Mouse (Mus musculus) retina, postnatal 7 days (tissue): Measurements from ENCODE around the gene Kiss1r.
"Not testable (repeated sequence)": the region's sequence is repeated elsewhere in the genome, so short reads cannot be mapped to it uniquely, and the experiment has no call there.

Experiments used
- DNase-seq: peaks from one replicate; pipeline ENCODE4 v3.0.0-alpha.2; 2012; ENCODE audit warnings: low read depth, low spot score

The Kiss1r gene

DNA sequence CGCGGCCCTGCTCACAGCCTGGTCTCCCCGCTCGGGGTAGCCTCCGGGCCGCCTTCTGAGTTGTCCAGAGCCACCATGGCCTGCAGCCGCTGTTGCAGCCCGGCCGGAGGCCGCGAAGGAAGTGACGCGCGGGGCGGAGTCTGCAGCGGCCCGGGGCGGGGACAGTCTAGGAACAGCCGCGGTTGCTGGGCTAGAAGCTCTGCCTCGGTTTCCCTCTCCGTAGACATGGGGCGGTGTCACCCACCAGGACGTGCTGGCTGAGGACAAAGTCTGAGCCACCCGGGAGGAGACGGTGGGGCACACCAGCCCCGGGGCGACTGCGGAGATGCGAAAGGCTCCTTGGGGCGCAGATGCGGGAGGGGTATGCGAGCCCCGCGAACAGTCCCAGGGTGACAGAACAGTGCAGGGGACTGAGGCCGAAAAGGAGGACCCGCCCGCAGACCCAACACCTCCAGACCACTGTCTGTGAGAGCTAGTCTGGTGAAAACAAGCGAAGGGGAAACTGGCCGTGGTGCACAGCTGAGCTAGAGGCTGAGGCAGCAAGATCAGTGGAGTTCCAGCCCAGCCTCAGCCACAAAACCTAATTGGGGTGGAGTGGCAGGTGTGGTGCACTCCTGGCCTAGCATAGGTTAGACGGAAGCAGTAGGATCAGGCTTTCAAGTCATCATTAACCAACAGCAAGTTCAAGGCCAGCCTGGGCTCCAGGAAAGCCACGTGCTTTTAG lies at the start of gene Kiss1r:
Gene Kiss1r, plus strand, starts transcription at position 164 of the 724 bp plus-strand sequence.
- DNase-seq = no peak

- DNase-seq = no peak
Measured at GRCm38 (mm10) chr10:79871845-79872244, 44.9 kb upstream of the Kiss1r start.

- DNase-seq = no peak
Measured at GRCm38 (mm10) chr10:79872862-79873261, 43.9 kb upstream of the Kiss1r start.

DNA sequence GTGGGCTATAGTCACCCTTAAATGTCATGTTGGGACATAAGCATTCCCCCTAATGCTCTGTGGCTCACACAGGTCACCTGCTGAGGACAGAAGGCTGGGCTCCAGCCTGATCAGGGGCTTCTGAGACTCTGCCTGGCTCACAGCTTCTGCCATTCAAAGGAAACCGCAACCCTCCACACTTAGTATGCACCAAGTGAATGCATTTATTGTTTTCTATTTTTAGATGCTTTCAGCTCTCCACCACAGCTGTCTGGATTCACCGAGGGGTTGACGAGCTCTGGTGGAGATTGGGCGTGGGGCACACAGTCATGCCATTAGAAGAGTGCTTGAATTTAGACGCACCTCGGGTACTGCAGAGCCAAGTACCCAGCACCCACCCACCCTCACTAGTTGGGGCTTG lies 43.5 kb upstream of the Kiss1r start:
- DNase-seq = no peak

DNA sequence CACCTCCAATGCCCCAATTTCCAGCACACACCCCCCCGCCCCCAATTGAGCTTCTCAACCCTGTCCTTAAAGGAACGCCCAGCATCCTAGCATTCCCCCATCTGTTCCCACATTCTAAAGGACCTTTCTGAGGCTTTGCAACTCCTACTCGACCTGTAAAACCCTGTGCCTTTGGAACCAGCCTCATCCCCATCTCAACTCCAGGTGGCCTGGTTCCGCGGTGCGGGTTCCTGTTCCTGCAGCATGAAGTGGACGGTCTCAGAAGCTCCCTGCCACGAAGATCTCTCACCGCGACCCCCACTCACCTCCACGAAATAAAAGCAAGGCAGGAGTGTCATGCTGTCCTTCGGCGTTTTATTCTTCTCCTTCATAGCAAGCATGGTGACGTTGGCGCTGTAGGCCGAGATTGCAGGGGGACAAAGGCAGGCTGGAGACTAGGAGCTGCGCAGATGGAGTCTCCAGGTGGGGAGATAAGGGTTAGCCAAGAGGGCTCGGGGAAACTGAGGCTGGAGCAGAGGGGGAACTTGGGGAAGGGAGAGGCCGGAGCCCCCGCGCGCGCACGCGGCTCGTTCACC lies 43.0 kb upstream of the Kiss1r start:
- no peak for DNase-seq

DNA sequence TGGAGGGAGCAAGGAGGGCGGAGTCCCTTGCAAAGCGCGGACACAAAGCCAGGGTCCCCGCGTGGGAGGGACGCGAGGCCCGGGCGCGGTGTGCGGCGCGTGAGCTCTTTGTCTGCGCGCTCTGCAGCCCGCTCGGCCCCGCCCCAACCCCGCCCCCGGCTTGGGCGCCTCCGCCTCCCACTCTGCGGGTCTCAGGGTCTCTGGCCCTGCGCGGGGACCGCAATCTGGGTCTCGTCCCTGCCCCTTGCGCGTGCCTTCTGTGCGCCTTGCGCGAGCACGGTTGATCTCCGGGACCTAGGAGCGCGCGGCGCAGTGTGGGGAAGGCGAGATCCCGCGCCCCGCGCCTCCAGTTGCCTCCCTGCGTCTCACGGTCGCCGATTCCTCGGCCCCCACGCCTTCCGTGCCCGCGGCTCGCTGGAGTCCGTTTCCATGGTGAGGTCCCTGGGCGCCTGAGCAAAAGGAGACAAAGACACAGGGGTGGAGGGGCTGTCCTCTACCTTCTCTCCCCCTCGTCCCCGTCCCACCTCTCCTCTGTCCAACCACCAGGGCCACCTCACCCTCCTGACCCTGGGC lies 42.4 kb upstream of the Kiss1r start, which contains the start of the genes Prtn3 and Plppr3:
Gene Prtn3, plus strand, starts transcription at position 187 of the 573 bp plus-strand sequence.
Gene Plppr3, minus strand, starts transcription at position 345 of the 573 bp plus-strand sequence.
- peak; percentile 67 for DNase-seq

- DNase-seq = no peak
Measured at GRCm38 (mm10) chr10:79877174-79877573, 39.6 kb upstream of the Kiss1r start.

DNA sequence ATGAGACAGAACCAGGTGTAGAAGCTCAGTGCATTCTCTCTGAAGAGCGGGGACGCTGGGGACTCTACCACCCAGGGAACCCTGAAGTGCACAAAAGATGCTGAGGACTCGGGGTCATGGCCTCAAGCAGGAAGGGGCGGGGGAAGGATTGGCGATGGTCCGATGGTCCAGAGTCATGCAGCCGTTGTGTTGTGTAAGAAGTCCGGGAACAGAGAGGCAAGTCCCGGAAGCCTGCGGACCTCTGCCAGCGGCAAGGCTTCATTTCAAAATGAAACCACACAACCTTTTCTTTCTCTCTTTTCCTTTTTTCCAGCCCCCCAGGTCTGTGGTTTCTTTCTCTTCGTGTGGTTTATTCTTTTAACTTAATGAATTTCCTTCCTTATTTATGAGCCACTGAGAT lies 39.0 kb upstream of the Kiss1r start:
- no peak for DNase-seq

- DNase-seq = no peak
Measured at GRCm38 (mm10) chr10:79879527-79879926, 37.2 kb upstream of the Kiss1r start.

- no peak for DNase-seq
Measured at GRCm38 (mm10) chr10:79880721-79881120, 36.0 kb upstream of the Kiss1r start.

GRCm38 (mm10) chr10:79881981-79882380 lies 34.8 kb upstream of the Kiss1r start:
- no peak for DNase-seq

GRCm38 (mm10) chr10:79883297-79884084 lies 33.3 kb upstream of the Kiss1r start:
- peak; percentile 70 for DNase-seq

DNA sequence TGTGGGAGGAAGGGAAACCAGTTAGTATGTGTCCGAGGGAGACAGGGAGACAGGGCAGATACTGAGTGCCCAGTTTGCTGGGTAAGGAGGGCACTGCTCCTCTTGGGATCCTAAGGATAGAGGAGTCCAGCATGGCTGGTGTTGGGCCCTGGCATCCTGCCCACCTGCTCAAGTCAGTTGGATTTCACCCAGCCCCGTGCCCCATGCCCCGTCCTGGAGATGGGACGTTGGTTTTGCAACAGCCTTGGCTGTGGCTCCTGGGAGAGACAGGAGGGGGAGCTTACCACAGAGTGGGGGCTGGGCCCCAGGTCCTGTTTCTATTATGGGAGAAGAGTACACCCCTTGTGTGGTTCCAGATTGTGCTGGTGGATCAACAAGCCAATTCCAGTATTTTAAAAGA lies 32.3 kb upstream of the Kiss1r start:
- DNase-seq = no peak

DNA sequence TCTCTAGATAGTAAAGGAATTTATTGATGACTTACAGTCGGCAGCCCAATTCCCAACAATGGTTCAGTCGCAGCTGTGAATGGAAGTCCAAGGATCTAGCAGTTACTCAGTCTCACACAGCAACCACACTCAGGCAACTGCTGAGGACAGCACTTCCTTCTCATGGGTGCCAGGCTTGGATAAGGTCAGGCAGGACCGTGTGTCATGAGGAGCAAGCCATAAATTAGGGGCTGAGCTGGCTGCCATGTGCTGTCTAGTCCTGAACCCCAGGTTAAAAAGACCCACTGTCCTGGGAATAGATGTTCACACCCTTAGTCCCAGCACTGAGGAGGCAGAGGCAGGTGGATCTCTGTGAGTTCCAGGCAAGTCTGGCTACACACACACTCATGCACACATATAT lies 31.8 kb upstream of the Kiss1r start:
- not testable (repeated sequence) for DNase-seq

GRCm38 (mm10) chr10:79886054-79886453 lies 30.7 kb upstream of the Kiss1r start, which contains the start of gene Elane:
Gene Elane, plus strand, starts transcription at chr10:79886247.
- DNase-seq = no peak

GRCm38 (mm10) chr10:79886611-79887010 lies 30.2 kb upstream of the Kiss1r start:
- no peak for DNase-seq

DNA sequence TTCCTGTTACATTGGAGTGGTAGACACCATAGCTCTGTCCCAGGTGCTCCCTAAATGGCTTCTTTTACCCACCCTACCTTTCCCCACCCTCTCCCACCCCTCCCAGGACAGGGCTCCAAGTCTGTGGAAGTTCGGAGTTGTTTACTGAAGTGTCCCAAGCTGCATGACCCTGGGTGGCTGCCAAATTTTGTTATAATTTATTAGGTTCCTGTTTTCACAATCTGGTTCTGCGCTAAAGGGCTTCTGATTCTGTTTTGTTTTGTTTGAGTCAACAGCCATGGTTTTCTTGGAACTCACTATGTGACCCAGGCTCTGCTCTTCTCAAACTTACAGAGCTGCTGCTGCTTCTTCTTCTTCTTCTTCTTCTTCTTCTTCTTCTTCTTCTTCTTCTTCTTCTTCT lies 27.4 kb upstream of the Kiss1r start:
- no peak for DNase-seq

- DNase-seq = no peak
Measured at GRCm38 (mm10) chr10:79890670-79891069, 26.1 kb upstream of the Kiss1r start, which contains the start of gene Cfd. Gene Cfd, plus strand, starts transcription at chr10:79890853.

- peak; percentile 67 for DNase-seq
Measured at GRCm38 (mm10) chr10:79892451-79893118, 24.2 kb upstream of the Kiss1r start.

- DNase-seq = no peak
Measured at GRCm38 (mm10) chr10:79896306-79896705, 20.5 kb upstream of the Kiss1r start.

GRCm38 (mm10) chr10:79896814-79897213 lies 20.0 kb upstream of the Kiss1r start:
- no peak for DNase-seq
